Mouse (Mus musculus) megakaryocyte, embryonic 14.5 days (primary cell): ENCODE measurements around the gene Rab3gap2. TPM values are rescaled to one million over a fixed set of nuclear protein-coding genes. Genes with fewer than 3 reads are reported as not detected.
A peak's percentile ranks its signal among the peaks of the same experiment; 100 is the strongest.

ENCODE experiments used
- H3K27me3 ChIP-seq: replicated peaks from 2 replicates; pipeline ENCODE3; 2012; ENCODE audit warnings: inconsistent platforms
- H3K36me3 ChIP-seq: replicated peaks from 2 replicates; pipeline ENCODE3; 2012; ENCODE audit warnings: low read length, inconsistent platforms, mixed read lengths
- H3K4me1 ChIP-seq: 2 replicates; pipeline ENCODE4 v1.6.1; 2012; ENCODE audit warnings: inconsistent platforms
- H3K4me3 ChIP-seq: replicated peaks from 2 replicates; pipeline ENCODE3; 2012; ENCODE audit warnings: moderate library complexity, mild to moderate bottlenecking, inconsistent platforms
- H3K9me3 ChIP-seq: 2 replicates; pipeline ENCODE4 v1.6.1; 2012; ENCODE audit warnings: inconsistent platforms
- FLI1 ChIP-seq: IDR thresholded peaks from 2 replicates; pipeline ENCODE4 v1.6.1; 2012; ENCODE audit warnings: low read length, inconsistent platforms, mixed read lengths
- GATA1 ChIP-seq: IDR thresholded peaks from 3 replicates; pipeline ENCODE4 v1.6.1; 2012; ENCODE audit warnings: mixed read lengths, low read length, inconsistent platforms, borderline replicate concordance
- polyA plus RNA-seq: library from polyadenylated mRNA; stranded (reverse); fragments of >175 nt; gene quantifications from 2 replicates; pipeline ENCODE4 v1.2.3, GENCODE M21; 2012; ENCODE audit warnings: low replicate concordance; ENCODE audit not compliant: insufficient read depth

The Rab3gap2 gene
- polyA plus RNA-seq, result 11.3 and 15.4 TPM in 2 replicates

DNA sequence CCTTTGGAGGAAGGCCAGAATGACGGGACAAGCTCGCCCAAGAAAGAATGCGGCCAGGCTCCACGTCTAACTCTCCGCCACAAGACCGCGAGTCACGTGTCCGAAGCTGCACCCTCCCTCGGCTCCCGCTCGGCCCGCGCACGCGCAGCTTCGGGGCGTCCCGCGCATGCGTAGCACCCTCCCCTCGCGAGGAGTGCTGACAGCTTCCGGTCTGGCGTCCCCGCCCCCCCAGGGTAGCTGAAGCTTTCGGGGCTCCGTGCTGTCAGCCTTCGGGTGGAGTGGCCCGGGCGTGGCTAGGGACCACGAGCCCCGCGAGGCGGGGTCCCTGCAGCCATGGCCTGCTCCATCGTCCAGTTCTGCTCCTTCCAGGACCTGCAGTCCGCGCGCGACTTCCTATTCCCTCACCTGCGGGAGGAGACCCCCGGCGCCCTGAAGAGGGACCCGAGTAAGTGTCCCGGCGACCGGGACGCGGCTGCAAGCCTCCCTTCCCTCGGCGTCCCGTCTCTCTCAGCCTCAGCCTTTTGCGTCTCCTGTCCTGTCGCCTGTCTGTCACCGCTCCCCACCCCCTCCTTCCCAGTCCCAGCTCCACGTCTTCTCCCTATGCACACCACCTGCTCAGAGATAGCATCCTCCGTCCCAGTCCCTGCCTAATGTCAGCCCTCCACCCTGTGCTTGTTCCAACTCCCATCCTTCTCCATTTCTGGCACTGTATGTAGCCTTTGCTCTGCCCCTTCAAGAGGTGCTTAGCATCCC is at the start of gene Rab3gap2:
Rab3gap2 (plus strand) TSS at position 209 of the 753 bp plus-strand sequence.
- peak within 1 kb of the TSS; percentile 100 for H3K4me3 ChIP-seq
- peaks cover 66% of the 10 kb centered on the region for H3K4me1 ChIP-seq
- 0 out of 2 replicates have a peak, but pooled peaks cover 2% of the 10 kb centered on the region for H3K9me3 ChIP-seq
- TF ChIP-seq FLI1, result peak; percentile 63; the same call in 1 of the 2 replicates
- TF ChIP-seq GATA1, result no peak
- H3K27me3 ChIP-seq, result no peaks in the 10 kb centered on the region
- H3K36me3 ChIP-seq, result peaks cover 21% of the 10 kb centered on the region

- H3K36me3 ChIP-seq, result no peaks in the 10 kb centered on the region
- H3K4me1 ChIP-seq, result peaks cover 7% of the 10 kb centered on the region; the same call in 1 of the 2 replicates
- peaks cover 4% of the 10 kb centered on the region for H3K27me3 ChIP-seq
- H3K4me3 ChIP-seq, result no peak overlapping the region
- no peak for TF ChIP-seq FLI1
- no peak for TF ChIP-seq GATA1
- peaks cover 7% of the 10 kb centered on the region; the same call in 1 of the 2 replicates for H3K9me3 ChIP-seq
Measured at GRCm38 (mm10) chr1:185173641-185174040, 30.3 kb upstream of the Rab3gap2 start.

DNA sequence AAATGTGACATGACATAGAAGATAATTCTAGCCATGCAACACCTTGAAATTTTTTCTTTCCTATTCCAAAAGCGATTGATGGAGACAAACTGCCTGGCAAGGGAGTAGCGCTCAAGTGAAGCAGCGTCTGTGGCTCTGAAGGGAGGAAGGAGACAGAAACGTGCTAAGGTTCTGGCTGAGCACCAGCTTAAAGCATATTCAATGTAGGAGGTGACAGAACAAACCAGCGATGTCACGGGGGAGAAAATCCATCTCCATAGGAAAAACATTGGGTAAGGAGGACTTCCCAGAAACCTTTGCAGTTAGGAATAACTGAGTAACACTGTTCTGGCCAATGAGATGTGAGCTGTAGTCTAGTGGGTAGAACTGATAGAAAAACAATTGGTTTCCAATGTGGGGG is 26.1 kb upstream of the Rab3gap2 start:
- no peak overlapping the region for H3K4me3 ChIP-seq
- no peaks in the 10 kb centered on the region for H3K4me1 ChIP-seq
- H3K36me3 ChIP-seq, result no peaks in the 10 kb centered on the region
- peaks cover 11% of the 10 kb centered on the region for H3K27me3 ChIP-seq
- TF ChIP-seq FLI1 (no peak), GATA1 (no peak)
- peaks cover 7% of the 10 kb centered on the region; the same call in 1 of the 2 replicates for H3K9me3 ChIP-seq

DNA sequence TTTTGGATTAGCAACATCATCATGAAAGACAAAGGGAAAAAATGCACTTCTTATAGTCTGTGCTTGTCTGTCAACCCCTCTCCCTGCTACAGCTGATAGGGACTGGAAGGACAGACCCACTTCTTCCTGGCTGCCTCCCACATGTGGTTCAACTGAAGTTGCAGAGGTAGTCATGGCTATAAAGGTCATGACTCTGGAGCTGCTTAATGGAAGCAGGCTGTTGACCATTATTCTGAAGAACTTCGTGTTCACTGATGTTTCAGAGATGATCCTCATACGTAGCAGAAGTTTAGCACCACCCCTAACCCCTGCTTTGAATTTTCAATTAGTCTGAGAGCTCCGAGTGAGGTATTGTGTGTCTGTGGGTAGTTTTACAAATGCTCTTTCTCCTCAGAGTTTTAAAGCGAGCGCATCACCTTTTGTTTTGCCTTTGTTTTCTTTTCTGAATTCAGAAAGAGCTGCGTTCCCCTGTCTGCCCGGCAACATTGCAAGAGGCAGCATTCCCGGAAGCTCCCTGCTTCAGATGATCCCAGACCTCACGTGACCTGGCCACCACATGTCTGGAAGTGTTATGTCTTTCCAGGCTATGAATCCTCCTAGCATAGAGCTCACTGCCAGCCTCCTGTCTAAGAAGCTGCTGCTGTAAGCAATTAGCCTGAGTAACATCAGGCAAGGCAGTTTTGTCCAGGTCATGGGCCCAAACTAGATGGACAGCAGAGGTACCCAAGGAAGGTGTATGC is 20.2 kb upstream of the Rab3gap2 start:
- peaks cover 3% of the 10 kb centered on the region; the same call in 1 of the 2 replicates for H3K4me1 ChIP-seq
- no peaks in the 10 kb centered on the region for H3K9me3 ChIP-seq
- no peaks in the 10 kb centered on the region for H3K36me3 ChIP-seq
- TF ChIP-seq GATA1 (no peak), FLI1 (no peak)
- no peak overlapping the region for H3K4me3 ChIP-seq
- H3K27me3 ChIP-seq, result peaks cover 21% of the 10 kb centered on the region

- H3K36me3 ChIP-seq, result no peaks in the 10 kb centered on the region
- TF ChIP-seq GATA1 (no peak), FLI1 (no peak)
- no peaks in the 10 kb centered on the region for H3K9me3 ChIP-seq
- H3K4me1 ChIP-seq, result peaks cover 7% of the 10 kb centered on the region; the same call in 1 of the 2 replicates
- peaks cover 21% of the 10 kb centered on the region for H3K27me3 ChIP-seq
- no peak overlapping the region for H3K4me3 ChIP-seq
Measured at GRCm38 (mm10) chr1:185185556-185185955, 18.4 kb upstream of the Rab3gap2 start.

GRCm38 (mm10) chr1:185187135-185187785 is 16.7 kb upstream of the Rab3gap2 start:
- Histone ChIP-seq H3K4me3 (no peak overlapping the region), H3K27me3 (peaks cover 17% of the 10 kb centered on the region), H3K4me1 (peaks cover 10% of the 10 kb centered on the region), H3K36me3 (no peaks in the 10 kb centered on the region), H3K9me3 (no peaks in the 10 kb centered on the region)
- TF ChIP-seq FLI1 (no peak), GATA1 (no peak)

DNA sequence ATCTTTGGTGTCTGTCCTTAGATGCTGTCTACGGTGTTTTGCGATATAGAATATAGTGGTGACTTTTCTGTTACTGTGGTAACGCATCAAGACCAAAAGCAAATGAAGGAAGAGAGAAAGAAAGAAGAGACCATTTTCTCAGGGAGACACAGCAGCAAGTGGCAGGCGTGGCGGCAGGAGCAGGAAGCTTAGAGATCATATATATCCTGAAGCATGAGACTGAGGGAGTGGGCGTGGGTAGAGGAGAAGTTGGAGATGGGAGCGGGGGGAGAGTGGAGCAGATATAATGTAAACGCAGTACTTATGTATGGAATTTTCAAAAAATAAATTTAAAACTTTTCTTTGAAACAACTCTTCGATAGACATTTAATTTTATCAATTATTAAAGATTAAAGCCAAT is 14.0 kb upstream of the Rab3gap2 start:
- Histone ChIP-seq H3K4me1 (peaks cover 18% of the 10 kb centered on the region), H3K9me3 (no peaks in the 10 kb centered on the region), H3K36me3 (no peaks in the 10 kb centered on the region), H3K4me3 (no peak overlapping the region), H3K27me3 (peaks cover 9% of the 10 kb centered on the region)
- no peak for TF ChIP-seq GATA1
- no peak for TF ChIP-seq FLI1

DNA sequence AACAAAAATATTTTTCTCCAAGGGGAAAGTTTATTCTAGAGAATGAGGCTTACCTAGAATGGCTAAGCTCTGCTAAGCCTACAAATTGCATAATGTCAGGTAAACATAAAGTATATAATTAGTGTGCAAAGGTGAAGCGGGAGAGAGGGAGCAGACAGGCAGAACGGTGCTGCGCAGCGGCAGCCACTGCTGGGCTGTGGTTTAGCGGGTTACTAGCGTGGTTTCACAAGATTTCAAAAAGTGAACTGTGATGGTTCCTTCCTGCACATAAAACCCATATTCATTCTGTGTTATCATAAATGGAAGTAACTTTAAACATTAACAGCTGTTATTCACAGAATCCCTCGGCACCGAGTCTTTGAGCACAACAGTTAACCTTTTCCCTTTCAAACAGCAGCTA is 11.8 kb upstream of the Rab3gap2 start:
- H3K36me3 ChIP-seq, result no peaks in the 10 kb centered on the region
- peaks cover 2% of the 10 kb centered on the region for H3K27me3 ChIP-seq
- no peak overlapping the region for H3K4me3 ChIP-seq
- peaks cover 28% of the 10 kb centered on the region for H3K4me1 ChIP-seq
- TF ChIP-seq GATA1 (no peak), FLI1 (no peak)
- no peaks in the 10 kb centered on the region for H3K9me3 ChIP-seq

DNA sequence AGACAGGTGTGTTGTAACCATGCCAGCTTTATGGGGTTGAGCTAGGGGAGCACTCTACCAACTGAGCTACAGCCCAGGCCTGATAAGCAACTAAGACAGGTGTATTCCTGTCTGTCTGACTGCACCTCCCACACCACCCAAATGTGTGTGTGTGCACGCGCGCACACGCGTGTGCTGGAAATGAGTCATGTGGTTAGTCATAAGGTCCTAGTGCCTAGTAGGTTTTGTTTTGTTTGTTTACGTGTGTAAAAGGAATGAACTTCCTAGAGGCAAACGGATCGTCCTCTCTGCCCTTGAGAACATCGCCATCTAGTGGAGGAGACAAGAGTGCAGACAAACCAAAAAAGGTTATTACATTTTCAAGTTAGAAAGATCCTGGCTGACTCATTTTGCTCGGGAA is 10.4 kb upstream of the Rab3gap2 start:
- no peak for TF ChIP-seq FLI1
- no peak for TF ChIP-seq GATA1
- H3K9me3 ChIP-seq, result no peaks in the 10 kb centered on the region
- H3K4me3 ChIP-seq, result peak overlapping the region; percentile 80
- H3K36me3 ChIP-seq, result no peaks in the 10 kb centered on the region
- H3K27me3 ChIP-seq, result peaks cover 2% of the 10 kb centered on the region
- peaks cover 25% of the 10 kb centered on the region for H3K4me1 ChIP-seq

DNA sequence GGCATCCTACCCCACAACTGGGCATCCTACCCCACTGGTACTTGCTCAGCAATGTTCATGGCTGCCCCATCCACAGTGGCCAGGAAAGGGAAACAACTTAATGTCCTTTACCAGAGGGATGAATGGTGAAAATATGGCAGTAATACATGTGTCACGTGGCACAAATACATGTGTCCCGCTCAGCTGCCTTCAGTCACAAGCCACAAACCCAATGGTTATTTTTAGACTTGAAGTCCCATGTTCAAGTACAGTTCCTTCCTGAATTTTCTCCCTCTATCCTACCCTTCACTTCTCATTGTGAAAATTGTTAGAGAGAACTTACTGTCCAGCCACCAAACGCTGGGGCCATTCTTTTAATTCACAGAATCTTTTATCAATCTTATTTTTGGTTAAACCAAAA is 7.6 kb upstream of the Rab3gap2 start:
- H3K4me3 ChIP-seq, result peak overlapping the region; percentile 53
- H3K27me3 ChIP-seq, result peaks cover 2% of the 10 kb centered on the region
- H3K36me3 ChIP-seq, result no peaks in the 10 kb centered on the region
- 0 out of 2 replicates have a peak, but pooled peaks cover 4% of the 10 kb centered on the region for H3K9me3 ChIP-seq
- TF ChIP-seq FLI1 (no peak), GATA1 (no peak)
- peaks cover 41% of the 10 kb centered on the region for H3K4me1 ChIP-seq
